Mouse (Mus musculus): ENCODE results near the gene Gm28048. TPM values are rescaled to one million over a fixed set of nuclear protein-coding genes. Genes with fewer than 3 reads are reported as not detected.

Gene Gm28048
- polyA plus RNA-seq, 1 experiment from 2014 or later, result 14.6 TPM

DNA sequence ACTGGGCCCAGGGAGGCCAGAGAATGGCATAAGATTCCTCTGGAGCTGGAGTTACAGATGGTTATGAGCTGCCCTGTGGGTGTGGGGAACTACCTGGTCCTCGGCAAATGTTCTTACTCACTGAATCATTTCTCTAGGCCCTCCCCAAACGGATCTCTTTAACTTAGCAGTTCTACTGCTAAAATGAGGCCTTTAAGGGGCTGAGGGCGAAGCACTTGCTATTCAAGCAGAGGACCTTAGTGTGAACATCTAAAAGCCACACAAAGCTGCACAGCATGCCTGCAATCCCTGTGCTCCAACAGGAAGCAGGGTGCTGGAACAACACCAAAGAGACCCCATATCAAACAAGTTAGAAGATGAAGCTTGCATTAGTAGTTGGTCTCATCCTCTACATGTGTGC is 142.4 kb downstream of the Gm28048 start:
- Histone ChIP-seq H3K4me1 (peaks cover 19% of the 10 kb centered on the region), H3K4me2 (no peak overlapping the region), H3K9me3 (no peaks in the 10 kb centered on the region), H3K36me3 (no peaks in the 10 kb centered on the region), H3K4me3 (no peak overlapping the region), H3K27ac (no peak overlapping the region), H3K27me3 (no peaks in the 10 kb centered on the region), H3K9ac (no peak overlapping the region)
- no peak for ATAC-seq (ENCODE audit: borderline replicate concordance, extremely low read depth, low FRiP score, low TSS enrichment)
- 69% methylated on average over 3 of the region's 3 CpGs for WGBS

DNA sequence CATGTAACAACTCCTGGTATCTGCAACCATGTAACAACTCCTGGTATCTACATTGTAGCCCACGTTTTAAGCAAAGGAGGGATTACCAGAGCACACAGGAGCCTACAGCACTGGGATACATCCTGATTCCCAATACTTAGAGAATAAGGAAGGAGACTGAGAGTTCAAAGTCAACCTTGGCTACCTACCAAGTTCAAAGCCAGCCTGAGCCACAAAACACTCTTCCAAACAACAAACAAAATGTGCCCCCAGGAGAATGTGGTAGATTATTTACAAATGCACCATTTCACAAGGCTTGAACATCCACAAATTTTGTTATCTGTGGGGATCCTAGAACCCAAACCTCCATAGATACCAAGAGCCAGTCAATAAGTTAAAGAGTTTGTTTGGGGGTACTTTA is 143.5 kb downstream of the Gm28048 start:
- WGBS, result 35% methylated on average over 1 of the region's 1 CpGs
- peak overlapping the region; percentile 69 for H3K27ac ChIP-seq
- H3K9me3 ChIP-seq, result no peaks in the 10 kb centered on the region
- ATAC-seq (ENCODE audit: borderline replicate concordance, extremely low read depth, low FRiP score, low TSS enrichment), result no peak
- H3K36me3 ChIP-seq, result no peaks in the 10 kb centered on the region
- no peak overlapping the region for H3K4me3 ChIP-seq
- H3K27me3 ChIP-seq, result no peaks in the 10 kb centered on the region
- no peak overlapping the region for H3K4me2 ChIP-seq
- no peak overlapping the region for H3K9ac ChIP-seq
- peaks cover 19% of the 10 kb centered on the region for H3K4me1 ChIP-seq

GRCm38 (mm10) chr11:22836269-22836668 is 145.6 kb downstream of the Gm28048 start:
- 82% methylated on average over 10 of the region's 10 CpGs for WGBS

GRCm38 (mm10) chr11:22832600-22832999 is 149.3 kb downstream of the Gm28048 start:
- Histone ChIP-seq H3K36me3 (no peaks in the 10 kb centered on the region), H3K9me3 (no peaks in the 10 kb centered on the region), H3K4me3 (no peak overlapping the region), H3K4me2 (no peak overlapping the region), H3K9ac (no peak overlapping the region), H3K27ac (no peak overlapping the region), H3K27me3 (no peaks in the 10 kb centered on the region), H3K4me1 (peaks cover 10% of the 10 kb centered on the region; the same call in 1 of the 2 replicates)
- ATAC-seq (ENCODE audit: borderline replicate concordance, extremely low read depth, low FRiP score, low TSS enrichment), result no peak
- 68% methylated on average over 4 of the region's 4 CpGs for WGBS

More at GRCm38 (mm10) chr11:22836269-22836668, 145.6 kb downstream of the Gm28048 start:
- peaks cover 19% of the 10 kb centered on the region for H3K4me1 ChIP-seq
- no peak overlapping the region for H3K9ac ChIP-seq
- ATAC-seq (ENCODE audit: borderline replicate concordance, extremely low read depth, low FRiP score, low TSS enrichment), result no peak
- no peaks in the 10 kb centered on the region for H3K9me3 ChIP-seq
- H3K4me3 ChIP-seq, result no peak overlapping the region
- H3K36me3 ChIP-seq, result no peaks in the 10 kb centered on the region
- H3K27ac ChIP-seq, result no peak overlapping the region
- H3K27me3 ChIP-seq, result no peaks in the 10 kb centered on the region
- no peak overlapping the region for H3K4me2 ChIP-seq

- H3K27ac ChIP-seq, result no peak overlapping the region
- H3K36me3 ChIP-seq, result no peaks in the 10 kb centered on the region
- no peak overlapping the region for H3K4me3 ChIP-seq
- peaks cover 7% of the 10 kb centered on the region; the same call in 1 of the 2 replicates for H3K4me1 ChIP-seq
- no peak overlapping the region for H3K4me2 ChIP-seq
- no peaks in the 10 kb centered on the region for H3K9me3 ChIP-seq
- H3K9ac ChIP-seq, result no peak overlapping the region
- no peaks in the 10 kb centered on the region for H3K27me3 ChIP-seq
- ATAC-seq (ENCODE audit: borderline replicate concordance, extremely low read depth, low FRiP score, low TSS enrichment), result no peak
- 70% methylated on average over 11 of the region's 11 CpGs for WGBS
Measured at GRCm38 (mm10) chr11:22831916-22832315, 150.0 kb downstream of the Gm28048 start.

- no peaks in the 10 kb centered on the region for H3K27me3 ChIP-seq
- 66% methylated on average over 6 of the region's 6 CpGs for WGBS
- H3K4me3 ChIP-seq, result no peak overlapping the region
- no peaks in the 10 kb centered on the region for H3K36me3 ChIP-seq
- H3K9me3 ChIP-seq, result no peaks in the 10 kb centered on the region
- 0 out of 2 replicates have a peak overlapping the region, but pooled peaks have one; percentile 11 for H3K27ac ChIP-seq
- H3K9ac ChIP-seq, result no peak overlapping the region
- 0 out of 2 replicates have a peak, but pooled peaks cover 4% of the 10 kb centered on the region for H3K4me1 ChIP-seq
- no peak for ATAC-seq (ENCODE audit: borderline replicate concordance, extremely low read depth, low FRiP score, low TSS enrichment)
- no peak overlapping the region for H3K4me2 ChIP-seq
Measured at GRCm38 (mm10) chr11:22830684-22831083, 151.2 kb downstream of the Gm28048 start.

DNA sequence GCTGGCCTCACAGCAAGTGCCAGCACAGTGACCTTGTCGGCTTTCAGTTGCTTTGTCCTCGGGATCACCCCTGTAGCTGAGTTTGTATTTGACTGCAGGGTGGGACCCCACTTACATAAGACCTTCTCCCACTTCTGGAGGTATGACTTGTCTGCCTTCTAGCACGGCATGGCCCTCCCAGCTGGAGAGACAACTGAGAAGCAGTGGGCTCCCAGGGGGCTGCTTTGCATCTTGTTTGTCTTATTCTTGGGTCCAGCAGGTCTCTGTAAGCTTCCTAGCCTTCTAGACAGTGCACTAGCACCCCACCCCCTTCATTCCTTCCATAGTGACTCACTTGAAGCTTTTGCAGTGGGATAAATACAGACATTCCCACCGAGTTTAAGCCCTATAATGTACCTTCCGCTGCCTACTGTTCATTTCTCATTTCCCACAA is 151.7 kb downstream of the Gm28048 start:
- Histone ChIP-seq H3K4me3 (no peak overlapping the region), H3K9ac (no peak overlapping the region), H3K27me3 (no peaks in the 10 kb centered on the region), H3K27ac (0 out of 2 replicates have a peak overlapping the region, but pooled peaks have one; percentile 11), H3K4me2 (no peak overlapping the region), H3K36me3 (no peaks in the 10 kb centered on the region), H3K9me3 (no peaks in the 10 kb centered on the region), H3K4me1 (0 out of 2 replicates have a peak, but pooled peaks cover 4% of the 10 kb centered on the region)
- 64% methylated on average over 5 of the region's 5 CpGs for WGBS
- ATAC-seq (ENCODE audit: borderline replicate concordance, extremely low read depth, low FRiP score, low TSS enrichment), result no peak

DNA sequence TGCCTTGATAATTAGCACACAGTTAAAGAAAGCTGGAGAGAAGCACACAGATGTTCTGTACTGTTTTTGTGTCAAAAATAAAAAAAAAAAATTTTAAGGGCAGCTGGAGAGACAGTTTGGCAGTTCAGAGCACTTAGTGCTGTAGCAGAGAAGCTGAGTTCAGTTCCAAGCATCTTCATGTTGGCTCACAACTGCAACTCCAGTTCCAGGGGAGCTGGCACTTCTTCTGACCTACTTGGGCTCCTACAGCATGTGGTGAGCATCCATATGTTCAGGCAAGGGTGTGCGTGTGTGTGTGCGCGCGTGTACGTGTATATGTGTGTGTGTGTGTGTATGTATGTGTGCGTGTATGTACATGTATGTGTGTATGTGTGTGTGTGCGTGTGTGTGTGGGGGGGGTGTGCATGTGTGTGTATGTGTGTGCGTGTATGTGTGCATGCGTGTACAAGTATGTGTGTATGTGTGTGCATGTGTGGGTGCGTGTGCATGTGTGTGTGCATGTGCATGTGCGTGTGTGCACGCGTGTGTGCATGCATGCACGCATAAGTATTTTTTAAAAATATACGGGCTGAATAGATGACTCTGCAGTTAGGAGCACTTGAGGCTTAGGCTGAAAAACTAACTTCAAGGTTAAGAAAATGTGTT is 152.8 kb downstream of the Gm28048 start:
- no peak for ATAC-seq (ENCODE audit: borderline replicate concordance, extremely low read depth, low FRiP score, low TSS enrichment)
- Histone ChIP-seq H3K9ac (no peak overlapping the region), H3K4me3 (no peak overlapping the region), H3K4me1 (0 out of 2 replicates have a peak, but pooled peaks cover 5% of the 10 kb centered on the region), H3K36me3 (no peaks in the 10 kb centered on the region), H3K9me3 (no peaks in the 10 kb centered on the region), H3K4me2 (no peak overlapping the region), H3K27me3 (no peaks in the 10 kb centered on the region), H3K27ac (no peak overlapping the region)
- WGBS, result 95% methylated on average over 15 of the region's 15 CpGs

DNA sequence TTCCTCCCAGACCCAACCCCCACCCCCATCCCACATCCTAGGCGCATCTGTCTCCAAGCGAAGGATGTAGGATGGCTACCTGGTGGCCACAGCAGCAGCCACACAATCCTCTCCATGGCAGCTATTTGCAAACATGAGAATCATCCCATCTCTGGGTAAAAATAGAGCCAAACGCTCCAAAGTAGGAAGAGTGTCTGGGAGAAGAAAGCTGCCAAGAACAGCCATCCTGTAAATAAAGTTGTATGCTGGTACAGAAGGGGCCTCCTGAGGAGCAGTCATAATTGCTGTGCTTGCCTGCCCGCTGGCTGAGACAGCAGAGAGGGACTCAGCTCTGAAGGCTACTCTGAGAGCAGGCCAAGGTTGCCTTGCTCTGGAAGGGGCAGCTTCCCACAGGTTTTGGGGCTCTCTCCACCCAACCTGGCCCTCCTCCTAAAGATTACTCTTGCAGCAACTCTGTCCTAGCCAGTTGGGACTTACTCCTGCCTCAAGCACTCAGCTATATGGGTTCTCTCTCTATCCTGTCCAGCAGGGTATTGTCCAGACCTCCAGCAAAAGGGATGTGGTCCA is 154.3 kb downstream of the Gm28048 start:
- Histone ChIP-seq H3K9me3 (no peaks in the 10 kb centered on the region), H3K9ac (no peak overlapping the region), H3K4me2 (no peak overlapping the region), H3K4me1 (0 out of 2 replicates have a peak, but pooled peaks cover 6% of the 10 kb centered on the region), H3K4me3 (no peak overlapping the region), H3K36me3 (no peaks in the 10 kb centered on the region), H3K27me3 (no peaks in the 10 kb centered on the region), H3K27ac (no peak overlapping the region)
- 80% methylated on average over 4 of the region's 4 CpGs for WGBS
- ATAC-seq (ENCODE audit: borderline replicate concordance, extremely low read depth, low FRiP score, low TSS enrichment), result no peak

DNA sequence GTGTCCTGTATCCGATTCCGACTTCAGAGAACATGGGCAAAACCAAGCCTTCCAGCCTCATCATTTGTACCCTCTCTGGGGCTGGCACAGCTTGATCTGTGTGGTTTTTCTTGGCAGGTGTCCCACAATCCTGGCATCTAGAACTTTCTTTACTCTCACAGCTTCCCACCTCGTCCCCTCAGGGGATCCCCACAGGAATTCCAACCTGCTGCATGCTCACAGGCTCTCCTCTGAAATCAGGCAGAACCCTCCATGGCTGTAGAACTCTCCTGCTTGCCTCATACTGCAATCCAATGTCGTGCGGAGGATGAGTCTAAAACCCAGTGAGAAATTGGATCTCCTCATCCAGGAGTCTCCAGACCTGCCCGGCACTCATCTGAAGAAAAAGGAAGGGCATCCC is 155.2 kb downstream of the Gm28048 start:
- no peak overlapping the region for H3K9ac ChIP-seq
- H3K36me3 ChIP-seq, result no peaks in the 10 kb centered on the region
- no peaks in the 10 kb centered on the region for H3K9me3 ChIP-seq
- no peaks in the 10 kb centered on the region for H3K27me3 ChIP-seq
- H3K4me3 ChIP-seq, result no peak overlapping the region
- no peak for ATAC-seq (ENCODE audit: borderline replicate concordance, extremely low read depth, low FRiP score, low TSS enrichment)
- H3K4me1 ChIP-seq, result 0 out of 2 replicates have a peak, but pooled peaks cover 6% of the 10 kb centered on the region
- WGBS, result 84% methylated on average over 6 of the region's 6 CpGs
- no peak overlapping the region for H3K4me2 ChIP-seq
- H3K27ac ChIP-seq, result no peak overlapping the region

DNA sequence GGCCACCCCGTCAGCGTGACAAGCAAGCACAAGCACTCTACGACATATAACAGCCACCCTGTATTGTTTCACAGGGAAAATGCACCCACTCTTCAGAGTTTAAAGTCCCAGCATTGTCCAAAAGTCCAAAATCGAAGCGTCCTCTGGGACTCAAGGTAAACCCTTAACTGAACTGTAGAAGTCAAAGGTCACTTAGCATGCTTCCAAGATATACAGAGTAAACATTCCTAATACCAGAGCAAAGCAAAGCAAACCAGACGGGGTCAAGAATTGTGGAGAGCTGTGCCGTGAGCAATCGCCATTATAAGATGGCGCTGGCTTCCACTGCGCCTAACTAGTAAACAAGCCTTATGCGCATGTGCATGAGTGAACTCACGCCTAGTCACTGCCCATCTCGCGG is 155.8 kb downstream of the Gm28048 start:
- Histone ChIP-seq H3K4me3 (no peak overlapping the region), H3K4me1 (0 out of 2 replicates have a peak, but pooled peaks cover 6% of the 10 kb centered on the region), H3K27me3 (no peaks in the 10 kb centered on the region), H3K9me3 (no peaks in the 10 kb centered on the region), H3K36me3 (no peaks in the 10 kb centered on the region), H3K4me2 (no peak overlapping the region), H3K9ac (no peak overlapping the region), H3K27ac (no peak overlapping the region)
- no peak for ATAC-seq (ENCODE audit: borderline replicate concordance, extremely low read depth, low FRiP score, low TSS enrichment)
- 85% methylated on average over 14 of the region's 14 CpGs for WGBS

DNA sequence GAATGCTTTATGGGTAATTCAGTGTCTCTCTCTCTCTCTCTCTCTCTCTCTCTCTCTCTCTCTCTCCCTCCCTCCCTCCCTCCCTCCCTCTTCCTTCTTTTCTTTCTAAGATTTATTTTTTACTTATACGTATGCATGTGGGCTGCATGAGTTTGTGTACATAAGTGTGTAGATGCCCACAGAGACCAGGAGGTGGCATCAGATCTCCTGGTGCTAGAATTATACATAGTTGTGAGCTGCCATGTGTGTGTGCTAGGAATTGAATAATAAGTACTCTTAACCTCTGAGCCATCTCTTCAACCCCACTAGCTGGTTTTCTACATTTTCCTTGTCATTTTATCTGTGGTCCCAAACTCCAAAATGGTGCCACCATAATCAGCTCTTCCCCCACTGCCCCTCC is 156.3 kb downstream of the Gm28048 start:
- Histone ChIP-seq H3K27me3 (no peaks in the 10 kb centered on the region), H3K27ac (no peak overlapping the region), H3K4me3 (no peak overlapping the region), H3K9ac (no peak overlapping the region), H3K4me2 (no peak overlapping the region), H3K9me3 (no peaks in the 10 kb centered on the region), H3K4me1 (0 out of 2 replicates have a peak, but pooled peaks cover 2% of the 10 kb centered on the region), H3K36me3 (no peaks in the 10 kb centered on the region)
- 96% methylated on average over 1 of the region's 1 CpGs for WGBS
- ATAC-seq (ENCODE audit: borderline replicate concordance, extremely low read depth, low FRiP score, low TSS enrichment), result no peak
